Mouse (Mus musculus): Measurements from ENCODE around the gene Sowahb. TPM values are rescaled to one million over a fixed set of nuclear protein-coding genes. Genes with fewer than 3 reads are reported as not detected.

Sowahb gene
- 0.41 and 0.65 TPM in 2 replicates for polyA plus RNA-seq (2015; fragmentation: Nextera tagmentation; extraction: Ambion mirVana)

- H3K27ac ChIP-seq = no peak within 1 kb of the TSS
- peak within 1 kb of the TSS; percentile 26; the same call in 1 of the 2 replicates for H3K9ac ChIP-seq
- H3K4me2 ChIP-seq = peak within 1 kb of the TSS; percentile 97
- no peaks in the 10 kb centered on the region for H3K36me3 ChIP-seq
- peaks cover 71% of the 10 kb centered on the region for H3K27me3 ChIP-seq
- WGBS = under 1% methylated on average over 68 of the region's 68 CpGs
- no peaks in the 10 kb centered on the region for H3K9me3 ChIP-seq
- peak within 1 kb of the TSS; percentile 49 for H3K4me3 ChIP-seq
- peaks cover 25% of the 10 kb centered on the region for H3K4me1 ChIP-seq
- no peak for ATAC-seq (ENCODE audit: insufficient number of reproducible peaks, low FRiP score, low TSS enrichment, low read depth)
Measured at GRCm38 (mm10) chr5:93044584-93045370, at the start of gene Sowahb. TSS of gene Sowahb (minus strand) at chr5:93045022.

GRCm38 (mm10) chr5:93093638-93094527, 49.1 kb upstream of the Sowahb start:
- Histone ChIP-seq H3K9ac (peak overlapping the region; percentile 87), H3K36me3 (no peaks in the 10 kb centered on the region), H3K4me3 (peak overlapping the region; percentile 88), H3K4me1 (peaks cover 52% of the 10 kb centered on the region), H3K4me2 (peak overlapping the region; percentile 86), H3K9me3 (no peaks in the 10 kb centered on the region), H3K27me3 (no peaks in the 10 kb centered on the region), H3K27ac (peak overlapping the region; percentile 97)
- under 1% methylated on average over 50 of the region's 50 CpGs for WGBS
- peak; percentile 33 for ATAC-seq (ENCODE audit: insufficient number of reproducible peaks, low FRiP score, low TSS enrichment, low read depth)

- H3K27ac ChIP-seq = peak within 1 kb of the TSS; percentile 97
- peaks cover 48% of the 10 kb centered on the region for H3K4me1 ChIP-seq
- peak within 1 kb of the TSS; percentile 87 for H3K9ac ChIP-seq
- peak; percentile 90 for ATAC-seq (ENCODE audit: insufficient number of reproducible peaks, low FRiP score, low TSS enrichment, low read depth)
- H3K36me3 ChIP-seq = no peaks in the 10 kb centered on the region
- no peaks in the 10 kb centered on the region for H3K9me3 ChIP-seq
- peak within 1 kb of the TSS; percentile 86 for H3K4me2 ChIP-seq
- under 1% methylated on average over 63 of the region's 63 CpGs for WGBS
- H3K4me3 ChIP-seq = peak within 1 kb of the TSS; percentile 88
- H3K27me3 ChIP-seq = no peaks in the 10 kb centered on the region
Measured at GRCm38 (mm10) chr5:93092857-93093622, 48.2 kb upstream of the Sowahb start, which contains the start of gene Sept11. TSS of gene Sept11 (plus strand) at chr5:93093437.

DNA sequence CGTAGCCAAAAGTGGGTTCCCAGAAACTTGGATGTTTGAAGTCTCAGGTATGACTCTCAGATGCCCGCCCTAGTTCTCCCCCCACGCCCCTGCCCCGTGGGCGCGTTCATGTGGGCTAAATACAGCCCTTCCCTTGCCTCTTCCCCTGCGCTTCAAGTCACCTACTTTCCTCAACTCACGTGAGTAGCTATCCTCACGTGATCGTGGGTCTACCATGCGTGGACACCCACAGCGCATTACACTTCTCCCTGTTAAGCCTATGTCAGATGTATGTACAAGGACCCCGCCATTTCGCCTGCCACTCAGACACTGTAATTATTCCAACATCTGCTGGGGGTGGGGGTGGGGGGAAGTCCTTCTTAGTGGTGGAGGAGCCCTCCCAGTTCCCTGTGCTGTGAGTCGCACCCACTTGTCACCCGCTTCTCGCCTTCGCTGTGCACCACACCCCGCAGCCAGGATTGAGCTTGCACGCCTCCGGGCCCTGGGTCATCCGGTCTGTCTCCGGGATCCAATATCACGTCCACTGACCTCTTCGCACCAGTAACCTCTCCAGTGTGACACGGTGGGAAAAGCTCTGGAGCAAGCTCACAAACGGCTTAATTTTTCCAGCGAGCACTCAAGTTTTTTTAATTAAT, 47.4 kb upstream of the Sowahb start:
- WGBS = 4% methylated on average over 28 of the region's 28 CpGs
- H3K9me3 ChIP-seq = no peaks in the 10 kb centered on the region
- no peaks in the 10 kb centered on the region for H3K27me3 ChIP-seq
- ATAC-seq (ENCODE audit: insufficient number of reproducible peaks, low FRiP score, low TSS enrichment, low read depth) = peak; percentile 16; the same call in 1 of the 2 replicates
- peaks cover 41% of the 10 kb centered on the region for H3K4me1 ChIP-seq
- H3K4me2 ChIP-seq = peak overlapping the region; percentile 86
- H3K36me3 ChIP-seq = no peaks in the 10 kb centered on the region
- H3K9ac ChIP-seq = peak overlapping the region; percentile 87
- peak overlapping the region; percentile 88 for H3K4me3 ChIP-seq
- peak overlapping the region; percentile 97 for H3K27ac ChIP-seq

GRCm38 (mm10) chr5:93091266-93091665, 46.4 kb upstream of the Sowahb start:
- no peaks in the 10 kb centered on the region for H3K9me3 ChIP-seq
- no peak for ATAC-seq (ENCODE audit: insufficient number of reproducible peaks, low FRiP score, low TSS enrichment, low read depth)
- 74% methylated on average over 3 of the region's 3 CpGs for WGBS
- no peaks in the 10 kb centered on the region for H3K36me3 ChIP-seq
- H3K4me3 ChIP-seq = peak overlapping the region; percentile 88; the same call in 1 of the 2 replicates
- H3K27ac ChIP-seq = no peak overlapping the region
- H3K4me2 ChIP-seq = peak overlapping the region; percentile 86; the same call in 1 of the 2 replicates
- H3K4me1 ChIP-seq = peaks cover 33% of the 10 kb centered on the region
- H3K9ac ChIP-seq = no peak overlapping the region
- H3K27me3 ChIP-seq = no peaks in the 10 kb centered on the region

DNA sequence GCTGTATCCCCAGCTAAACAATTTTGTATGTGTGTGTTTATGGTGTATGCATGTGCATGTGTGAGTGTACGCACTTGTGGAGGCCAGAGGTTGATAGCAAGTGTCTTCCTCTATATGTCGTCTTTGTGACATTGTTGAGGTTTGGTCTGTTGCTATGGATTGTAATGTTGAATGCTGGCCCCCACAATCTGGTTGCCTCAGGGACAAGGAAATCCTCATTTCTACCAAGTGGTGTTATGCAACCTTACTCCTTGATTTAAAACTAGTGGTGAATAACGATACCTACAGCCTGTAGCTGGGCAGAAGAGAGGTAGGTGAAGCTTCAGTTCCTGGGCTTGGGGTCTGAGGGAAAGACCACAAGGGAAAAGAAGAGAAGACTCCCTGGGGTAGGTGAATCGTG, 41.1 kb upstream of the Sowahb start:
- Histone ChIP-seq H3K4me2 (no peak overlapping the region), H3K27me3 (no peaks in the 10 kb centered on the region), H3K4me1 (no peaks in the 10 kb centered on the region), H3K9me3 (no peaks in the 10 kb centered on the region), H3K4me3 (no peak overlapping the region), H3K36me3 (no peaks in the 10 kb centered on the region), H3K9ac (no peak overlapping the region), H3K27ac (no peak overlapping the region)
- WGBS = 79% methylated on average over 4 of the region's 4 CpGs
- ATAC-seq (ENCODE audit: insufficient number of reproducible peaks, low FRiP score, low TSS enrichment, low read depth) = no peak

DNA sequence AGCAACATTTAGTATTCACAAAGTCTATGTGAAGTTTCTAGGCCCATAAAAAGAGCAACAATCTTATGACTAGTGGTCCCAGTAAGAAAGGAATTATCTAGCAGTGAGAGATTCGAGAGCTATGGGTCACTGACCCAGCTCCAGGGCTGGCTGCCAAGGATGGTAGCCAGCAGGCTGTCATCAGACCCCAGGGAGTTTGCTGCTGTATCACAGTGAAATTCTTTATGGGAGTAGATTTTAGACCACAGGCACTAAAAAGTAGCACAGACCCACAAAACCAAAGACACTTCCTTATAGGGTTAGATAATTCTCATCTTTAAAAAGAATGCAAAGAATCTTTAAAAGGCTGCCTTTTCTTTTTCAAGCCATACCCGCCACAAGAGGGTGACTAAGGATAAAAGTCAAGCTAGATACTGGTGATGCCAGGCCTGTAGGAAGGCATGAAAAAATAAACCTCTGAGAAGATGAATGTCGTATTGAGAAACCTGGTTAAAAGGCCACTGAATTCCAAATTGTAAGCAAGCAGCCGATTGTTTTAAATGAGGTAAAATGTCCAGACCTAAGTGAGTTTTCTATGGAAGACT, 40.3 kb upstream of the Sowahb start:
- ATAC-seq (ENCODE audit: insufficient number of reproducible peaks, low FRiP score, low TSS enrichment, low read depth) = no peak
- no peaks in the 10 kb centered on the region for H3K4me1 ChIP-seq

DNA sequence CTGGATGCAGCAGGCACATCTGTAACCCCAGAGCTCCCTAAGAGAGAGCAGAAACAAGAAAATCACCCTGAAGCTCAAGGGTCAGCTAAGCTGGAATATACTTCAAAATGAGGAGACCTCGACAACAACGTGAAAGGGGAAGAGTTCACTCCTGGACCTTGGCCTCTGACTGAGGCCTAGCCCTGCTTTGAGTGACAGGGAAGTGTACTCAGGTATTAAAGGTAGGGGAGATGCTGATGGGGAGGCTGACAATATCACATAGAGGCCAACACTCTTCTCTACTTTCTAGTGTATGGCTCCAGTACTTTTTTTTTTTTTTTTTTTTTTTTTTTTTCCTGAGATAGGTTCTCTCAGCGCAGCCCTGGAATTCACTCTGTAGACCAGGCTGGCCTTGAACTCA, 34.8 kb upstream of the Sowahb start:
- H3K4me3 ChIP-seq = no peak overlapping the region
- no peaks in the 10 kb centered on the region for H3K4me1 ChIP-seq
- no peaks in the 10 kb centered on the region for H3K36me3 ChIP-seq
- no peak overlapping the region for H3K4me2 ChIP-seq
- 78% methylated on average over 3 of the region's 3 CpGs for WGBS
- H3K27me3 ChIP-seq = no peaks in the 10 kb centered on the region
- ATAC-seq (ENCODE audit: insufficient number of reproducible peaks, low FRiP score, low TSS enrichment, low read depth) = no peak
- H3K27ac ChIP-seq = no peak overlapping the region
- H3K9ac ChIP-seq = no peak overlapping the region
- H3K9me3 ChIP-seq = no peaks in the 10 kb centered on the region

More for the DNA sequence above, 40.3 kb upstream of the Sowahb start:
- Histone ChIP-seq H3K4me2 (no peak overlapping the region), H3K27me3 (no peaks in the 10 kb centered on the region), H3K36me3 (no peaks in the 10 kb centered on the region), H3K9me3 (no peaks in the 10 kb centered on the region), H3K9ac (no peak overlapping the region), H3K4me3 (no peak overlapping the region), H3K27ac (no peak overlapping the region)
- 64% methylated on average over 4 of the region's 4 CpGs for WGBS

DNA sequence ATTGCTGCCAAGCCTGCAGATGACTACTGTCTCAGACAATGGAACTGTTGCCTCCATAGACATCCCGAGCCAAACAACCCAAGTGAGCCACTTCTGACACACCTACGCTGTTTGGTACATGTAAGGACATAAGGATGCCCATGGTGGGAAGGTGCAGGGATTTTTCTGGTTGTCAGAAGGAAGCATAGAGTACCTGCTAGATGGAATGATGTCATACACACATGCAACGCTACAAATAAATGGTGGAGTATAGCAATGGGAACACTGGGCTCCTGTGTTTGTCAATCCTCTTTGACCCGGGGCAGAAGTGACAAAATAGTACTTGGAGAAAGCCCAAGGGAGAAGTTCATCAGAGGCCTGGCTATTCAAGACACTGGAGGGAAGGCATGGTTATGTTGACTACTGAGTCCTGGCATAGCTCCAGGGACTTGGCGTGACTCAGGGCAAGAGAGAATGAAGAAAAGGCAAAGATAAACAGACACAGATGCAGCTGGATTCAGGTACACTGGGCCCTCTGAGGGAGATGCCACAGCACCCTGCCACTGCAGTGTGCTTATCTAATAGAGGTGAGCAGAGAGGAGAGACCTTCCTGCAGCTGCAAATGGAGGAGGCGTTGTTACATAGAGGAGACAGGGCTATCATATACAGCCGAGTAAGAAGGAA, 33.0 kb upstream of the Sowahb start:
- H3K9ac ChIP-seq = no peak overlapping the region
- no peak overlapping the region for H3K27ac ChIP-seq
- no peak overlapping the region for H3K4me2 ChIP-seq
- H3K4me1 ChIP-seq = no peaks in the 10 kb centered on the region
- no peak for ATAC-seq (ENCODE audit: insufficient number of reproducible peaks, low FRiP score, low TSS enrichment, low read depth)
- WGBS = 77% methylated on average over 7 of the region's 7 CpGs
- H3K36me3 ChIP-seq = no peaks in the 10 kb centered on the region
- no peaks in the 10 kb centered on the region for H3K9me3 ChIP-seq
- H3K4me3 ChIP-seq = no peak overlapping the region
- no peaks in the 10 kb centered on the region for H3K27me3 ChIP-seq

- Histone ChIP-seq H3K9me3 (no peaks in the 10 kb centered on the region), H3K27me3 (no peaks in the 10 kb centered on the region), H3K4me3 (no peak overlapping the region), H3K36me3 (no peaks in the 10 kb centered on the region), H3K4me2 (no peak overlapping the region), H3K9ac (no peak overlapping the region), H3K4me1 (no peaks in the 10 kb centered on the region), H3K27ac (no peak overlapping the region)
- 86% methylated on average over 4 of the region's 4 CpGs for WGBS
- no peak for ATAC-seq (ENCODE audit: insufficient number of reproducible peaks, low FRiP score, low TSS enrichment, low read depth)
Measured at GRCm38 (mm10) chr5:93060865-93061264, 16.0 kb upstream of the Sowahb start.

All from limb, embryonic 15.5 days (tissue).